Mouse (Mus musculus) embryonic facial prominence, embryonic 12.5 days (tissue): ENCODE measurements at regions not wholly inside any gene's neighbourhood (a gene's known extent, or its start where the extent isn't known, plus 50 kb on each side); places are given as distances from the start of the nearest gene placed in this dataset.
"Not testable (repeated sequence)": the region's sequence is repeated elsewhere in the genome, so short reads cannot be mapped to it uniquely, and the experiment has no call there.

Experiments used
- ATAC-seq: fragments of 200-750 bp; cut with Nextera tagmentation; 2 replicates; pipeline ENCODE4 v1.8.0; 2017; ENCODE audit not compliant: insufficient number of reproducible peaks, insufficient read depth, low FRiP score, low TSS enrichment
- H3K27ac ChIP-seq: fragments of 300-500 bp; sonication (generic); 2 replicates; pipeline ENCODE4 v1.5.1; 2016; ENCODE audit warnings: mild to moderate bottlenecking
- H3K27me3 ChIP-seq: fragments of 300-500 bp; sonication (generic); 2 replicates; pipeline ENCODE4 v1.6.1; 2016; ENCODE audit warnings: mild to moderate bottlenecking, moderate library complexity
- H3K36me3 ChIP-seq: fragments of 300-500 bp; sonication (generic); 2 replicates; pipeline ENCODE4 v1.6.1; 2016; ENCODE audit warnings: mild to moderate bottlenecking
- H3K4me1 ChIP-seq: fragments of 300-500 bp; sonication (generic); 2 replicates; pipeline ENCODE4 v1.6.1; 2016
- H3K4me2 ChIP-seq: fragments of 300-500 bp; sonication (generic); replicated peaks from 2 replicates; pipeline ENCODE4 v1.6.1; 2016; ENCODE audit warnings: mild to moderate bottlenecking, moderate library complexity
- H3K4me3 ChIP-seq: fragments of 300-500 bp; sonication (generic); 2 replicates; pipeline ENCODE4 v1.5.1; 2016; ENCODE audit warnings: mild to moderate bottlenecking
- H3K9ac ChIP-seq: fragments of 300-500 bp; sonication (generic); 2 replicates; pipeline ENCODE4 v1.6.1; 2016; ENCODE audit warnings: mild to moderate bottlenecking, moderate library complexity
- H3K9me3 ChIP-seq: fragments of 300-500 bp; sonication (generic); 2 replicates; pipeline ENCODE4 v1.6.1; 2016; ENCODE audit warnings: mild to moderate bottlenecking, moderate library complexity
- WGBS: fragments of 180-500 bp; shearing (Covaris S2); methylation state at CpG from one replicate; pipeline ENCODE4 v1.1.7; 2016; 5-methylcytosine and 5-hydroxymethylcytosine counted together

DNA sequence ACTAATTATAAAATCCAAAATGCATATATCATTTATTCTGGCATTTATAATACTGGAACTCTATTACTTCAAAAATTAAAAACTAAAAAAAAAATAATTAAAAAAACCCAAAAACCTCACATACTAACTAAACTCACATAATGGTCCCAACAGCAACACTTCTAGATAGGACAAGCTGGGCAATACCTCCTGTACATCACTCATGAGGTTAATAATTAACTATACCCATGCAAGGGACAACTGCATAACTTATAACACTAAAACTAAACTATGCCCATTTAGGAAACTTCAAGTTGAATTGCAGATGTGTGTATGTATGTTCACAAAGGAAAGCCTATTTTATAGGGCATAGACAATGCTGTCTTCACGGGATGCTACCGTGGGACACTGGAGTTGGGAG lies 263.0 kb upstream of the Smim15 start:
- 99% methylated on average over 2 of the region's 2 CpGs for WGBS
- H3K4me1 ChIP-seq: no peaks in the 10 kb centered on the region
- no peaks in the 10 kb centered on the region for H3K9me3 ChIP-seq
- no peaks in the 10 kb centered on the region for H3K27me3 ChIP-seq
- no peak overlapping the region for H3K9ac ChIP-seq
- no peak overlapping the region for H3K27ac ChIP-seq
- ATAC-seq: no peak
- no peak overlapping the region for H3K4me3 ChIP-seq
- no peaks in the 10 kb centered on the region for H3K36me3 ChIP-seq
- no peak overlapping the region for H3K4me2 ChIP-seq

DNA sequence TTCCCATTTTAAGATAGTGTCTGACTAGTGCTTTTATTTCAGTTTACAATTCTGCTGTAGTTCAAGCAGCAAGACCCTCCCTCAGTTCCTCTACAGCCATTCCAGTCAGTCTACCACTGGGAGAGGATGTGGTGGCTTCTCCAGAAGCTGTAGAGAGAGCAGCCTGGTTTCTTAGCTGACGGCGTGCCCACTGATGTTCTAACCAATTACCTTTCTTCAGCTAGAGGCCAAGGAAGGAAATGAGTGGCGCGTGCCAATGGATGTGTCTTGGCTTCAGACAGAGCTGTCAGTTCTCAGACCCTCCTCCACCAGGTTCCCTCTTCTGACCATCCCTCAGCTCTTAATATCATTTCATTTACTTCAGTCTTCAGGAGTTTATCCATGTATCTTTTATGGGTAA lies 264.7 kb upstream of the Smim15 start:
- 94% methylated on average over 4 of the region's 4 CpGs for WGBS
- Histone ChIP-seq H3K27me3 (no peaks in the 10 kb centered on the region), H3K27ac (no peak overlapping the region), H3K4me1 (no peaks in the 10 kb centered on the region), H3K9me3 (no peaks in the 10 kb centered on the region), H3K4me2 (no peak overlapping the region), H3K36me3 (no peaks in the 10 kb centered on the region), H3K4me3 (no peak overlapping the region), H3K9ac (no peak overlapping the region)
- ATAC-seq: no peak

DNA sequence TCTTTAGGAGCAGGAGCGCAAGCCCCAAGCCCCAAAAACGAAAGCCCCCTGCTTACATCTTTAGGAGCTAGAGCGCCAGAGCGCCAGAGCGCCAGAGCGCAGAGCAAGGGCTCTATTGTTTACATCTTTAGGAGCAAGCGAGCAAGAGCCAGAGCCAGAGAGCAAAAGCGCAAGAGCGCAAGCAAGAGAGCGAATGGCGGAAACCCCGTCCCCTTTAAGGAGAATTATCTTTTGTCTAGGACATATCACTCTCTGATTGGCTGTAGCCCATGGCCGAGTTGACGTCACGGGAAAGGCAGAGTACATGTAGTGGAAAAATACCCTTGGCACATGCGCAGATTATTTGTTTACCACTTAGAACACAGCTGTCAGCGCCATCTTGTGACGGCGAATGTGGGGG lies 269.7 kb upstream of the Smim15 start:
- H3K27me3 ChIP-seq, H3K4me2 ChIP-seq, H3K36me3 ChIP-seq, H3K9ac ChIP-seq, H3K9me3 ChIP-seq, ATAC-seq, H3K4me3 ChIP-seq, H3K27ac ChIP-seq, H3K4me1 ChIP-seq: not testable (repeated sequence)
- WGBS: 94% methylated on average over 19 of the region's 19 CpGs

DNA sequence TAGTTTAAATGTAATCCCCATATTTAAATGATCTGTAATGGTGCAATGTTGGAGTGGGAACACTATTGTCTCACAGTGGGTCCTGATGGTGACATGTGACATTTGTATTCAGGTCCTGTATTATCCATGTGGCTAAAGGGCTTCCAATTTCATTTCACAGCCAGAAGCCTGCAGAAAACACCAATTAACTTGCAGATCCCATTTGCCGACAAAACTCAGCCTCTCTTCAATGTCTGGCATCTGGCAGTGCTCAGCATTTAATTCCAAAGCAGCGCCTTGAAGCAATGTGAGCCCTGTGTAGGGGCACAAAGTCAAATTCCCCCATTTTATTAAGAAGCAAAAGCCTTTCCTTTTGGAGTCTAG lies 277.0 kb upstream of the Smim15 start:
- Histone ChIP-seq H3K4me2 (no peak overlapping the region), H3K27me3 (no peaks in the 10 kb centered on the region), H3K4me3 (no peak overlapping the region), H3K9ac (no peak overlapping the region), H3K4me1 (peaks cover 4% of the 10 kb centered on the region; the same call in 1 of the 2 replicates), H3K27ac (no peak overlapping the region), H3K9me3 (no peaks in the 10 kb centered on the region), H3K36me3 (peaks cover 7% of the 10 kb centered on the region)
- no peak for ATAC-seq
- 16% methylated on average over 2 of the region's 2 CpGs for WGBS

DNA sequence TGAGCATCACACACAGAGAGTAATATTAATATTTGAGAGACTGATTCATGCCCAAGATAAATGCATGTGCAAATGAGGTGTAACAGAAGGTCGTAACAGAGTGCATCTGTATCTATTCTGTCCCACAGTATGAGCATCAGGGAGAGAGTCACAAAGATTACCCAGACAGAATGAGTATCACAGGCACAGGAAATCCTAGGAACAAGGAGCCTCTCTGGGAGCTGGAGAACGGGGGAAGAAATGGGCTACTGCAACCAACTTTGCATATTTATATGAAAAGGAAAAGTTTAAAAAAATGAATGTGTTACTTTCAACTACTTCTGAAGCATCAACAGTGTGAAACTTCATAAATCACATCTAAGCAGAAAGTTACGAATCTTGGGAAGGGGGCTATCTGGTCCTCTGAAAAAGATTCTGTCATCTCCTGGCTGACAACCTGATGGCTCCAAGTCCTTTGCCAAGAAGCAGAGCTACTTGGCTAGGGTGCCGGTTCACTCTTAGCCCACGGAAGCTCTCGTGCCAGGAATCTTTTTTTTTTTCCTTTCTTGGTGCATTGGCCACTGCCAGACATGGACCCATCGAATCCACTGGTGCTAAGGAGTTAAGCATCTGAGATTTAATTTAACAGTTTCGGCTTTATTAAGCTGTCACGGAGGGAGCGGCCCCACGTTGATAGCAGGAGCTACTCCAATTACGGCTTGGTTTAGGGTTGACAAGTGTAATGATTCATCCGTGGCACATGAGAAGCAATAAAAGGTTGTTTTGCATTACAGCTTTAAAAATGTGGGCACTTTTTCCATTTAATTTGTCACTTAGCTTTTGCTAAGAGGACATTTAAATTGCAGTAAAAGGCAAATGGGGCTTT lies 277.6 kb upstream of the Smim15 start:
- 70% methylated on average over 13 of the region's 13 CpGs for whole genome bisulfite sequencing
- peaks cover 4% of the 10 kb centered on the region; the same call in 1 of the 2 replicates for H3K4me1 ChIP-seq
- ATAC-seq: no peak

DNA sequence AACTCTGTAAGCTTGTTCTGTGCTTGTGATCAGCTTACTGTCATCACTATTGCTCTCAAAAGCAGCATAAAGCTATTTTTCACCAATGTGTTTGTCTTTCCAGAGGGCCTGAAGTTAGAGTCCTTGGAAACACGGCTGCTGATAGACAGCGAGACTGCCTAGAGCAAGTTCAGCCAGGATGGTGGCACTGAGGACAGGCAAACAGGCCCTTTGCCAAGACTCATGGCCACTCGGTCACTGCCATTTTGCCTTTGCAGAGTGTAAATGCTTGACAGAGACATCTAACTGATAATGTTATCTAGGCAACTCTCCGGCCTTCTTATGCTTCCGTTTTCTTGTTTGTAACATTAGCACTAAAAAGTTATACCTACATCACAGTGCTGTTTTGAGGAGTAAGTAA lies 280.3 kb upstream of the Smim15 start:
- 92% methylated on average over 5 of the region's 5 CpGs for WGBS
- ATAC-seq: no peak
- no peak overlapping the region for H3K27ac ChIP-seq

More for the DNA sequence above, 277.6 kb upstream of the Smim15 start:
- Histone ChIP-seq H3K4me2 (no peak overlapping the region), H3K4me3 (no peak overlapping the region), H3K27me3 (no peaks in the 10 kb centered on the region), H3K36me3 (peaks cover 7% of the 10 kb centered on the region), H3K9me3 (no peaks in the 10 kb centered on the region), H3K27ac (no peak overlapping the region), H3K9ac (no peak overlapping the region)

DNA sequence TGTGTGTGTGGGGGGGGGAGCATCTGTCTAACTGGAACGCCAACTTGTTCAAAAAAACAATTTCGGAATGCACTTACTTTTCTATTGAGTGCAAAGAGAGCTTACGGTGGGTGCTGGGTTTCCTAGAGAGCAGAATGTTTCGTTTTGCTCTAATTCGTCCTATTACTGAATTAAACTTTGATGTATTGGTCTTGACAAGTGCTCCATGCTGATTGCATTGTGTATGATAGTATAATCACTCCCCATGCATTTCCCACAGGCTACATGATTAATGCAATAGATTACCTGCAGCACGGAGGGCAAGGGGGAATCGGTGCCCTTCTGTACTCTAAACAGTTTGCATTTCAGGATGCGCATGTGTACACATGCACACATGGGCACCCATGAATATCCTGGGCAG lies 283.7 kb upstream of the Smim15 start:
- 52% methylated on average over 8 of the region's 8 CpGs for WGBS
- H3K36me3 ChIP-seq: peaks cover 5% of the 10 kb centered on the region; the same call in 1 of the 2 replicates
- H3K9me3 ChIP-seq: no peaks in the 10 kb centered on the region
- no peak overlapping the region for H3K9ac ChIP-seq
- ATAC-seq: no peak
- no peak overlapping the region for H3K4me3 ChIP-seq
- no peak overlapping the region for H3K4me2 ChIP-seq
- H3K4me1 ChIP-seq: peaks cover 7% of the 10 kb centered on the region; the same call in 1 of the 2 replicates
- no peaks in the 10 kb centered on the region for H3K27me3 ChIP-seq
- no peak overlapping the region for H3K27ac ChIP-seq

More for the DNA sequence above, 280.3 kb upstream of the Smim15 start:
- H3K9ac ChIP-seq: no peak overlapping the region
- peaks cover 3% of the 10 kb centered on the region; the same call in 1 of the 2 replicates for H3K36me3 ChIP-seq
- H3K9me3 ChIP-seq: no peaks in the 10 kb centered on the region
- H3K27me3 ChIP-seq: no peaks in the 10 kb centered on the region
- H3K4me3 ChIP-seq: no peak overlapping the region
- peaks cover 11% of the 10 kb centered on the region for H3K4me1 ChIP-seq
- H3K4me2 ChIP-seq: no peak overlapping the region

DNA sequence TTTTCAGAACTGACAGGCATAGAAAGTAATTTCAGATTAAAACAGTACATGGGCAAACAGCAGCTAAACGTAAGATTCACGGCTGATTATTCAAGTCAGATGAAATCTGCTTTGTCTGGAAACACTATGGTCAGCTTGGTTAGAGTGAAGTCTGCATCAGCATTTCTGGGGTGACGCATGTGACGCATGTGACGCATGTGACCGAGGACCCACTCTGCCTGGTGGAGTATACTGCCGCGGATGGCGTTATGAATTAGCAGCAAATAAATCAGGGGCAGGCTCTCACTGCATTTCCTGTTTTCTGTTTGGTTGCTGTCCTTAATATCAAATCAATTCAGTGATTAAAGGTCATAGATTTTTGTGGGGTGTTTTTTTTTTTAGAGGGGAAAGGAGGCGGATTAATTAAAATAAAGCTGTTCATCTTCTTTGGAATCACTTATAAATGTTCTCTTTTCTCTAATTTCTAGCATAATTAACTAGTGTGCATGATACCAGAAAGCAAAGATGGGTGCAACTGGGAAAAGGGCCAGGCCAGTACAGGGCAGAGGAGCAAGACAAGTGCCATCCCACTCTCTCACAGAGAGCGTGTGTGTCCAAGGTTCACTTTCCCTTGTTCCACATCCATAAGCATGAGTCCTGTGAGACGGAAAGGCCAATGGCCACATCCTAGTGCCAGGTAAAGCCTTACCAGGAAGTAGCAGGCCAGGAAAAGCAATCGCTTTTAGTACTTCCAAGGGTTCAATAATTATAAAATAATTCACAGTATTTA lies 285.7 kb upstream of the Smim15 start:
- H3K27me3 ChIP-seq: no peaks in the 10 kb centered on the region
- 0 out of 2 replicates have a peak, but pooled peaks cover 2% of the 10 kb centered on the region for H3K36me3 ChIP-seq
- H3K9ac ChIP-seq: no peak overlapping the region
- no peak overlapping the region for H3K4me2 ChIP-seq
- H3K9me3 ChIP-seq: no peaks in the 10 kb centered on the region
- H3K4me1 ChIP-seq: peaks cover 7% of the 10 kb centered on the region; the same call in 1 of the 2 replicates
- 88% methylated on average over 13 of the region's 13 CpGs for WGBS
- H3K4me3 ChIP-seq: no peak overlapping the region
- no peak for ATAC-seq
- no peak overlapping the region for H3K27ac ChIP-seq

DNA sequence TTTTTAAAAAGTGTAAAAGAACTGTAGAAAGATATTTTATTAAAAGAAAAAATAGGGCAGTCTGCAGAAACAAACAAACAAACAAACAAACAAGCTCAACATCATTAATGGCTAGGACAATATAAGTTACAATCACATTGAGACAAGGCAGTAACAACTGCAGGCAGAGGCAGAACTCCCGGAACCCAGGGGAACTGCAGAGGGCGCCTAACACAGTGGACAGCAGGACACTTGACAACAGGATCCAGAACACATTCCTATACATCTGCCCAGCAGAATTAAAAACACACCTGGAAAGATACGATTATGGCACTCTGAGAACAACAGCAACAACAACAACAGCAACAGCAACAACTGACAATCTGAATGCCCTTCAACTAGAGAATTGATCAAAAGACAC lies 291.5 kb upstream of the Smim15 start:
- Histone ChIP-seq H3K27ac (no peak overlapping the region), H3K27me3 (no peaks in the 10 kb centered on the region), H3K36me3 (0 out of 2 replicates have a peak, but pooled peaks cover 4% of the 10 kb centered on the region), H3K4me3 (no peak overlapping the region), H3K9me3 (no peaks in the 10 kb centered on the region), H3K4me1 (no peaks in the 10 kb centered on the region), H3K4me2 (no peak overlapping the region), H3K9ac (no peak overlapping the region)
- no peak for ATAC-seq
- WGBS: 63% methylated on average over 3 of the region's 3 CpGs

DNA sequence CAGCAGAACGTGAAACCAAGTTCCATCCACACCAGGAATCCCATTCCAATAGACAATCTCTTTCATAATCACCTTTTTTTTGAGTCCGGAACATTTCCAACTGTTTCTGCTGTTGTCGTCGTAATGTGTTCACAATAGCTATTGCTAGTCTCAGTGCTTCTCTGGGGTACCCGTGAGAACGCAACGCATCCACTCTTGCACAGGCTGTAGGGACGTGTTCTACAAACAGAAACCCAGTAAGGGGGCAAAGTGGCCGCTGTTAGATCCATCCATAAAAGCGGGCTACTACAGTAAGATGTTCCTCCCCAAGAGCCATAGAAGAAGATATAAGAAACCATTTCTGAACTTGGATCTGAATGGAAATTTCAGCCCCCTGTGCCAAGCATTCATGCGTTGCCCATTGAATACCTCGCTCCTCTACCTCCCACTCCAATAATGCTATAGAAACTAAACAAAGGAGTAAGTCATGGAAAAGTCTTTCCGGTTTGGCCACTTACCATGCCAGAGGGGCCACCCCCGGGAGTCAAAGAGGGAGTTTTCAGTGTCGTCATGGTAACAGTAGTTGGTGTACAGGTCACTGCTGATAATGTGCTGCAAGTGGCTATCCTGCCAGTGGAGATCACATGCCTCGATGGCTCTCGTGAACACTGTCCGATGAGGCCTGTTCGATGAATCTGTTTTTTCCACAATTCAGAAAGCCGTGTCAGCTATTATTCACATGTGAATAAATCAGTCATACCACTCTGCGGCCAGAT lies 300.6 kb upstream of the Smim15 start:
- WGBS: 81% methylated on average over 21 of the region's 21 CpGs
- ATAC-seq: no peak

DNA sequence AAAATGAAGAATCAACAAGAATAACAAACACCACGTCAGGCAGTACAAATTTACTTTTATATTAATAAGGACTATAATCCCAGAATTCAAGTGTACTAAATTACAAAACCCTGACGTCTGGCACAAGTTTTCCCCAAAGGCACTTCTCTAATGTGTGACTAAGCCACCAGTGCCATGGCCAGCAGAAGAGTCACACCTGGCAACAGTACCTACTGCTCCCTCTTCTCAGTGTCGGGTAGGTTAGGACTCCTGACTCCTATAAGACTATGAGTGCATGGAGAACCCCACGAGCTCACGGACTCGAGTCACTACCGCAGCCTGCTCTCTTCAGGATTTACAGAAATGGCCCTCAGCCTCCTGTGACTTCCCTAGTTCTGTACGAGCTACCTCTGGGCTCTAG lies 307.7 kb upstream of the Smim15 start:
- no peak overlapping the region for H3K4me2 ChIP-seq
- no peaks in the 10 kb centered on the region for H3K4me1 ChIP-seq
- no peak overlapping the region for H3K9ac ChIP-seq
- no peak for ATAC-seq
- no peaks in the 10 kb centered on the region for H3K27me3 ChIP-seq
- no peak overlapping the region for H3K27ac ChIP-seq
- WGBS: 80% methylated on average over 8 of the region's 8 CpGs
- no peaks in the 10 kb centered on the region for H3K9me3 ChIP-seq
- no peak overlapping the region for H3K4me3 ChIP-seq
- H3K36me3 ChIP-seq: peaks cover 5% of the 10 kb centered on the region; the same call in 1 of the 2 replicates

More for the DNA sequence above, 300.6 kb upstream of the Smim15 start:
- Histone ChIP-seq H3K27ac (no peak overlapping the region), H3K9ac (no peak overlapping the region), H3K36me3 (peaks cover 19% of the 10 kb centered on the region), H3K4me3 (no peak overlapping the region), H3K4me2 (no peak overlapping the region), H3K9me3 (no peaks in the 10 kb centered on the region), H3K4me1 (no peaks in the 10 kb centered on the region), H3K27me3 (no peaks in the 10 kb centered on the region)
